Mouse (Mus musculus): ENCODE results near the gene Mrpl53. TPM values are rescaled to one million over a fixed set of nuclear protein-coding genes. Genes with fewer than 3 reads are reported as not detected.
A peak's percentile ranks its signal among the peaks of the same experiment; 100 is the strongest.

Mrpl53 gene
- total RNA-seq (2021) = 100 to 1,000 TPM; 105 to 120 TPM

DNA sequence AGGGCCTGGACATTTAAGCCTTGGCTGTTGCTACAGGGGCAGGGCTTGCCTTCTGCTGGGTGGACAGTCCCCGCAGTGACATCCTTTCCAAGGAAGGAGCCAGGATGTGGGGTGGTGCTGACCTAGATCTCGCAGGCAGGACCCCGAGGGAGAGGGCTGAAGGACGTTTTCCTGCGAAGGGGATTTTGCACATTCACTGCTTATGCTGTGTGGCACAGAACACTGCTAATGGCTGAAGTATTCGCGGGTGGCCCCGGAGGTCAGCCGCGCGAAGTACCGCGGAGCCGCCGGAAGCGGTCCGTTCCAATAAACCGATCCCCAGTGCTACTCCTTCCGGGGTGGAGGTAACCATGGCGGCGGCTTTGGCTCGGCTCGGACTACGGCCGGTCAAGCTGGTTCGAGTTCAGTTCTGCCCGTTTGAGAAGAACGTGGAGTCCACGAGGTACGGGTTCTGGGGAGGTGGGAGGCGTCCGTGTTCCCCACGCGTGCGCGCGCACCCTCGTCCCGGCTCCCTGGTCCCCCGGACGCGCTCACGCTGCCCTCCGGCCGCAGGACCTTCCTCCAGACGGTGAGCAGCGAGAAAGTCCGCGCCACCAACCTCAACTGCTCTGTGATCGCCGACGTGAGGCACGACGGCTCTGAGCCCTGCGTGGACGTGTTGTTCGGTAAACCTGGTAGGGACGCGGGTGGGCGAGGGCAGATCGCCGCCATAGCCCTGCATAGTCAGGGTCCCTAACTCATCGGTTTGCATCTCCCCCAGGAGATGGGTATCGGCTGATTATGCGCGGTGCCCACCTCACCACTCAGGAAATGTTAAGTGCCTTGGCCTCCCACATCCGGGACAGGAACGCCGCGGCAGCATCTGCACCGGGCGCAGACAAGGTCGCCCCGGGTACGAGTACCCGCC, at the start of gene Mrpl53:
Gene Mrpl53, plus strand, starts transcription at position 279 of the 907 bp plus-strand sequence.
- peak; percentile 87 for DNase-seq

DNA sequence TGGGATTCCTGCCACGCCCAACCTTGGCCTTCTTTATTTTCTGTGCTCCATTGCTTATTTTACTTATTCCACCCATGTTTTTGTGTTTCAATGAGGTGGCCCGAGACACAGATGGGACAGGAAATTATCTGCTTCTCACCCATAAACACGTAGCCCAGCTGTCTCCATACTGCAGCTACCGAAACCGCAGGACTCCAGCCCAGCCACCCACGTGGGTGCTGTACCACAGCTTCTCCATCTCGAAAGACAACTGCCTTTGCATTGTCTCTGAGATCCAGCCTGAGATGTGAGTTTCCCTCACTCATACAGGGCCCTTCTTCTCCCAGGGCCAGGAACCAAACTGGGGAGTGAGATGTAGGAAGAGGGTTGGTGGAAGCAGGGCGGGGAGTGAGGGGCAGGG, 42.8 kb upstream of the Mrpl53 start:
- DNase-seq = no peak

DNA sequence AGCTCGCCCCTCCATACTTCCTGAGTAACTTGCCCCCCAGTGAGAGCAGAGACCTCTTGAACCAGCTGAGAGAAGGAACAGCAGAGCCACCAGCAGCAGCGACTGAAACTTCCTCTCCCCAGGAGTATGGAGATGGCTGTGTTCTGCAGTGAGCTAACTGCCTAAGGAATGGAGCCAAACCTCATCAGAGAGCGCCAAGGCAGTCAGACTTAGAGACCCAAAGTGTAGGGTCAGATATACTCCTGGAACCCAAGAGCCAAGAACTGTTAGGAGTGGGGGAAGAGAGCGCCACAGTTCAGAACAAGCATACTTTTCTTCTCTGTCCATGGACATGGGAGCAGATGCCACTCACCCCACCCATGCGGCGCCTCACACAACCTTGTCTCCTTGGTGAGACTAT, 42.4 kb upstream of the Mrpl53 start:
- DNase-seq = no peak

DNA sequence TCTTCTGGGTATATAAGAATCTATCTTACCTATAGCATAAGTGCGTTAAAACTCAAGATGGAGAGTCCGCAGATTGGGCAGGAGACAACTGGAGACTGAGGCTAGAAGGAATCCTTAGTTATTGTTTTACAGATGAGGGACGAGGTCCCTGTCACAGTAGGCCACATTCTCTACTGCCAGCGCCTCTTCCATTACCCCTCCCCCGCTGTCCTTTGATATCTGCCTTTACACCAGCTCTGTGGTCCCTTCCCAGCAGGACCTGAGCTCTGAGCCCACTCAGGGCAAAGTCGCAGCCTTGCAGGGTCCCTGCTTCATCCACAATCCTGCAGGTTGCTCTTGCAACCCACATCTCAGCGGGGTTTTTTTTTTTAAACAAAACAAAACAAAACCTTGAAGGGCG, 40.6 kb upstream of the Mrpl53 start:
- DNase-seq = no peak

DNA sequence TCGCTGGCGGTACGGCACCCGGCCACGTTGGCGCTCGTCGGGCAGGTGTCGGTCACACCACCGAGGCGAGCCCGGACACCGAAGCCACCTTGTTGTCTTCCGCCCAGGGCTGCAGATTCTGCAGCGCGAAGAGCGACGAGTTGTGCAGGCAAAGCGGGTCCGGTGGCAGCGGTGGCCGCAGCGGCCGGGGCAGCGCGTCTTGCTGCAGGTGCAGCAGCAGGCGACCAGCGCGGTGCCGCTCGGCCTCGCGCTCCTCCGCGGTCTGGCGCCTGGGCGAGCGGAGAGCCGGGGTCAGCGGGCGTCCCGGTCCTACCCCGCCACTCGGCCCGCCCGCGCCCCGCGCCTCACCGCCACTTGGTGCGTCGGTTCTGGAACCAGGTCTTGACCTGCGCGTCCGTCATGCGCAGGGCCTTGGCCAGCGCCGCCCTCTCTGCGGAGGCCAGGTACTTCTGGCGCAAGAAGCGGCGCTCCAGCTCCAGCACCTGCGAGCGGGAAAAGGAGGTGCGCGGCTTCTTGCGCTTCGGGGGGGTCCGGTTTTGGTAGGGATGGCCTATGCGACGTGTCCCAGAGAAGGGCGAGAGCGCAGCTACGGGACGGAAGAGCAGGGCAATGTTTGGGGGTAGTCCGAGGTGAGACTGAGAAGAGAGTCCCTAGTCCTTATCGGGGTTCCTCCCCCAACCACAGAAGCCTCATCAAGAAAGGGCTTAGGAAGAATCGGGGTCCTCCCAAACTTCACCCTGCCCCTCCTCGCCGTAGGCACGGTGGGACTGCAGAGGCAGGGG, 39.9 kb upstream of the Mrpl53 start:
- no peak for DNase-seq

DNA sequence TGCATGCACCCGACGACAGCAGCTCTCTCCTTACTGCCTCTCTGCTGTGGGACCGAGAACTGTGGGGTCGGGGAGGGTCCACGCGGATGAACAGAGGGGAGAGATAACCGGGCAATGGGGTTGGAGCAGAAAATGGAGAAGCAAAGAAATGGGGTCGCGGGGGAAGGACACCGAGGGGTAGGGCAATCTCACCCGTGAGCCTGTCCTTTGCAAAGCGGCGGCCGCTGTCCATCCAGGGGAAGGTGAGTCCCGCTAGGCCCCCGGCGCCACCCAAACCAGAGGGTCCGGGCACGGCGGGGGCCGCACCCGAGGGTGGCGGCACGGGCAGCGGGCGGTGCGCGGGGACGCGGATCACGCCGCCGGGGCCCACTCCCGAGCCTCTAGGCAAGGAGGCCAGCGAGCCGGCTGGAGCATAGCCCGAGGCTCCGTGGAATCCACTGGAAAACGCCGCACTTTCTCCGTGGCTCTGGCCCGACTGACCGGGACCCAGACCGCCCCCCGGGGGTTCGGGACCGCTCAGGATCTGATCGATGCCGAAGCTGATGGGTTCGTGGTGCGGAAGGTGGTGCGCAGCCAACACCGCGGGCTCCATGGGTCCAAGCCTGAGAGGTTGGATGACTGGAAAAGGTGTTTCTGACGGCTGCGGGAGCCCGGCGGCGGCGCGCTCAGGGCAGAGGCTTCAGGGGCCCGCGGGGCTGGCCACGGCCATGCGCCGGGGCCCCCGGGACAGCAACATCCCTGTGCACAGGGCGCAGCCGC, 39.2 kb upstream of the Mrpl53 start:
- no peak for DNase-seq

DNA sequence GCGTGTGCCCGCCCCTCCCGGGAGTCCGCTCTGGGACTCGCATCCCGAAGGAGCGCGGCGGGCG, 38.8 kb upstream of the Mrpl53 start, which contains the start of gene Tlx2:
Gene Tlx2, minus strand, starts transcription at position 47 of the 64 bp plus-strand sequence.
- no peak for DNase-seq

DNA sequence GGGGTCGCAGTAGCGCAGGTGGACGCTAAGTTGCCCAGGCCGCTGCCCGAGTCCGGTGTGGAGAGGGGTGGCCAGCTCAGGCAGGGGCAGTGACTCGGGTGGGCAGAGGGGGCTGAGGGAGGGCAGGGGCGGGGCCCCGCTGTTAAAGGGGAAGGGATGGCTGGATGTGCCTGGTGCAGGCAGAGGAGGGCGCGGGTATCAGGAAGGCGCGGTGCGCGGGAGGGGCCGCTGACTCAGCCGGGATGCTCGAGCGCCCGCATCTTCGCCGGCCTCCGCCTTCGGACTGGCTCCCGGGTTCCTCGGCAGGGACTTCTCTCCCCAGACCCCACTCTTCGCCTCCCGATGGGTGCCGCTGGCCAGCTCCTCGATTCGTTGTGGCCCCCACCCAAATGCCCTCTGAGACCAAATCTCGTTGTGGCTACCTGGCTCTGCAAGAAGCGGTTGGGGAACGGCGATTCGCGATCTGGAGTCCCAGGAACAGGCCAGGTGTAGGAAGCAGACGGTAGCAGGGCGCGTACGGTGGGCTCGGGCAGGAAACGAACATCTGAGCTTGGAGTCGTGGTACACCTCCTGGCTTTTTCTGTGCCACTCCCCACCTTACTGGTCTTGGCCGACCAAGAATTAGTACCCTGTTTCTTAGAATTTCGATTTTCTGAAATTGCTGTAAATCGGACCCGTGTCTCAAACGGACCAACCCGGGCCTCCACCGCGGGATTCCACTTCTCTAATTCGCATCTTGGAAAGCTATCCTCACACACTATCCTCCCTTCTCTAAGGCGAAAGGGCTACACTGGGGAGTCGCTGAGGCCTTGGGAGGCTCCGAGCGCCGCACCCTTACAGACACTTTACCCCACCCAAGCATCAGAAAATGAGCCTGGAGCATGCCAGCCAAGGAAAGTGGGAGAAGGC, 38.3 kb upstream of the Mrpl53 start:
- DNase-seq = peak; percentile 26

DNA sequence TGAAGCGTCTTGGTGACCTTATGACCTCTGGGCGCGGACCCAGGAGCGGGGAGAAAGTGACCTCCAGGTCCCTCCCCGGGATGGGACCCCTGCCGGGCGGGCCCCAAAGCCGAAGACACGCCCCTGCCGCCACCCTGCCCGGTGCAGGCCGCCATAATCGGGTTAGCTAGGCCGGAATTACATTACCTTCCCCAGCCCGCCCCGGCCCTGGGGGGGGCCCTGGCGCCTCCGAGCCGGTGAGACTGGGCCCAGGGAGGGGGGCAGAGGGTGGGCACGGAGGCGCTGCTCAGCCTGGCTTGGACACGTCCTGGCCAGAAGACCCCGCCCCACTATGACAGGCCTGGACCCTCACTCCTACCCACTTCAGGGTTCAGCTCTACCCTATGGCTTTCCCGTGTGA, 37.6 kb upstream of the Mrpl53 start:
- DNase-seq = no peak

DNA sequence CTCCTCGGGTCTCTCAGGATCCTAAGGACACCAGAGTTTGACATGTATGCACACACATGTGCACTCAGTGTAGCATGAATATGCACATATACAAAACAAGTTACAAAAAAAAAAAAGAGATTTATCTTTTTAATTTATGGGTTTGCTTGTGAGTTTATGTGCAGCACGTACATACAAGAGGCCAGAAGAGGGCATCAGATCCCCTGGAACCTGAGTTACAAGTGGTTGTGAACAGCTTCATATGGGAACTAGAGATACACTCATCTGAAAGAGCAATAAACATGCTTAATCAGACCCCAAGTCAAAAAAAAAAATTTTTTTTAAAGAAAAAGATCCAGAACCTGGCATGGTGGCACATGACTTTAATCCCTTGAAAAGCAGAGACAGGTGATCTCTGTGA, 33.9 kb upstream of the Mrpl53 start:
- DNase-seq = no peak

DNA sequence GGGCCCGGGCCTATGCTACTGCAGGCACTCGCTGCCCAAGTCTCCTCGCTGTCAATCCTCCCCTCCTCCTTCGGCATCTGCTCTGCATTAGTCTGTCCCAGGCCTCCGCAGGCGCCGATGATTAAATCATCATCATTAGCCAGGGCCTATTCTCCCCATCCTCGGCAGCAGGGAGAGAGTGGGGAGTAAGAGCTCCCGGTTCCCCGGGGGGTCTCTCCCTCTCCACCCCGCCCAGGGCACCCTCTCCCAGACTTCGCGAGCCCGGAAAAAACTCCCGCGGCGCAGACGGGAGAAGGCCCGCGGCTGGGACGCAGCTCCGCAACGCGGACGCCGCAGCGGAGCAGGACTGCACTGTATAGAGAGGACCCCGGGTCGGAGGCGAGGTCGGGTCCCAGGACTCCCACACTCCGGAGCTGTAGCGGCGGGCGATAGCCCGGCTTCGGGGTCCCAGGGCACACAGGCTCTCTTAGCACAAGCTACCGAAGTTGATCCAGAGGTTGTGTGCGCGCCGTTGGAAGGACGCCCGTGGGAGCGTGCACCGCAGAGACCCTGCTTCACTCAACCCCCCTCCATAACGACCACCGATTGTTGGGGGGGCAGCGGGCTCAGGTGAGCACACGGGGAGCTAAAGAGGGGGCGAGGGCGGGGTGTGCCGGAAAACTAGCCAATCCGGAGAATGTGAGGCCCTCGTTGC, 31.1 kb upstream of the Mrpl53 start, which contains the start of gene Pcgf1:
Gene Pcgf1, plus strand, starts transcription at position 240 of the 694 bp plus-strand sequence.
- DNase-seq = no peak

DNA sequence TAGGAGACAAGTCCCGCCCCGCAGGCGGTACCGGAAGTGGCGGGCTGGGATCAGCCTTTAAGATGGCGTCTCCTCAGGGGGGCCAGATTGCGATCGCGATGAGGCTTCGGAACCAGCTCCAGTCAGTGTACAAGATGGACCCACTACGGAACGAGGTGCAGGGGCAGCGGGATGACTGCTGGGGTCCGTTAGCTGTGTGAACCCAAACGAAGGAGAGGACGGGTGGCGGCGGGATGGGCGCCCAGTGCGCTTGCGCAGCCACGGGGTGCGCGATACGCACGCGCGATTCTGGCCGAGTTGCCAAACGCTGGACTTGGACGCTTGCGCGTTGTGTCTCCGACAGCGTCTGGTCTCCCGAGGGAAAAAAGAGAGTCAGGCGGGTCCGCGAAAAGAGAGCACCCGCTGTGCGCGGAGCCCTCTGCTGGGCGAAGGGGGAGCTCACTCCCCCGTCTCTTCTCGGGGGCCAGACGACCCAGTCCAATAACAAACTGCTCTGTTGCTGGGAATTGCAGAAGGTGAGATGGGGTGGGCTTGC, 30.4 kb upstream of the Mrpl53 start:
- DNase-seq = peak; percentile 100

DNA sequence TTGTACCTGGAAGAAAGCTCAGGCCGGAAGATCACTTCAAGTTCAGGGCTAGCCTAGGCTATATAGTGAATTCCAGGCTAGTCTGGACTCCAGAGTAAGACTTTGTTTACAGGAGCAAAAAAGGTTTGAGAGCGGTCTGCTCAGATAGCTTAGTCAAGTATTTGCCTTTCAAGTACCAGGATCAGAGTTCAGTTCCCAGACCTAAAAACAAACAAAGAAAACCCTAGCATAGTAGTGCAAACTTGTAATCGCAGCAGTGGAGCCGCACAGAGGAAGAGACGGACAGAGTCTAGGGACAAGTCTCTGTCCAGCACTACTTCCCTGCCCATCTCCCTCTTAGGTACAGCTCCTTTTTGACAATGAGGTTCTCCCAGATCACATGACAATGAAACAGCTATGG, 28.6 kb upstream of the Mrpl53 start:
- no peak for DNase-seq

DNA sequence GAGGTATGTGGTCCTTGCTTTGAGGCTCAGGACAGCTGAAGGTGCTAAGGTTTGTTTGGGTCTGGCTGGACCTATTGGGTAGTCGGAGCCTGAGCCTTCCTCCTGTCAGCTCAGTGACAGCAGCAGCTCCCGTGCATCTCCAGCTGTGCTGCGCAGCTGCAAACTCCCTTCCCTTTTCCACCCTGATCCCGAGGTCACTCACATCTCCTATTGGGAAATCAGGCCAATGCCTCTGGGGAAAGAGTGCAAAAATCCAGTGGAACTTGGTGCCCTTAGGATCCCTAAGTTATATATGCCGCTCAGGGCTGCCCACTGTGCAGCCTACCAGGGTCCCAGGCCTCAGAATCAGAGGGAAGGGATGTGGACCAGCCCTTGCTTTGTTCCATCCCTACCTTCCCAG, 25.3 kb upstream of the Mrpl53 start:
- DNase-seq = no peak

DNA sequence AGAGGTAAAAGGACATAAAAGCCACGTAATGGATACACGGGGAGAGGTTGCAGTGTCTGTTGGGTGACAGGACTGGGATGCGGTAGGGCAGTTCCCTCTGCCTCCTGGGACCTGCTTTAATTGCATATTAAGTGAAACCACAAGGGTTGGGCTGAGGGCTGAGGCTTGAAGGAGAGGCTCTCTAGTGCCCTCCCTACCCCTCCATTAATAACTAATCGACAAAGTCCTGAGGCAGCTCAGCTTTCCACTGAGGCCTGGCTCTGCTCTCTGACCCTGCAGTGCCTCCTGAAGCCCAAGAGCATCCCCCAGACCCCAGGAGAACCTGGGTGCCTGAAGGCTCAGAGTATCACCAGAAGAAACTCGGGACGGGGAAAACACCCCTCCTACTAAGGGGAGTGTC, 24.4 kb upstream of the Mrpl53 start:
- DNase-seq = no peak

DNA sequence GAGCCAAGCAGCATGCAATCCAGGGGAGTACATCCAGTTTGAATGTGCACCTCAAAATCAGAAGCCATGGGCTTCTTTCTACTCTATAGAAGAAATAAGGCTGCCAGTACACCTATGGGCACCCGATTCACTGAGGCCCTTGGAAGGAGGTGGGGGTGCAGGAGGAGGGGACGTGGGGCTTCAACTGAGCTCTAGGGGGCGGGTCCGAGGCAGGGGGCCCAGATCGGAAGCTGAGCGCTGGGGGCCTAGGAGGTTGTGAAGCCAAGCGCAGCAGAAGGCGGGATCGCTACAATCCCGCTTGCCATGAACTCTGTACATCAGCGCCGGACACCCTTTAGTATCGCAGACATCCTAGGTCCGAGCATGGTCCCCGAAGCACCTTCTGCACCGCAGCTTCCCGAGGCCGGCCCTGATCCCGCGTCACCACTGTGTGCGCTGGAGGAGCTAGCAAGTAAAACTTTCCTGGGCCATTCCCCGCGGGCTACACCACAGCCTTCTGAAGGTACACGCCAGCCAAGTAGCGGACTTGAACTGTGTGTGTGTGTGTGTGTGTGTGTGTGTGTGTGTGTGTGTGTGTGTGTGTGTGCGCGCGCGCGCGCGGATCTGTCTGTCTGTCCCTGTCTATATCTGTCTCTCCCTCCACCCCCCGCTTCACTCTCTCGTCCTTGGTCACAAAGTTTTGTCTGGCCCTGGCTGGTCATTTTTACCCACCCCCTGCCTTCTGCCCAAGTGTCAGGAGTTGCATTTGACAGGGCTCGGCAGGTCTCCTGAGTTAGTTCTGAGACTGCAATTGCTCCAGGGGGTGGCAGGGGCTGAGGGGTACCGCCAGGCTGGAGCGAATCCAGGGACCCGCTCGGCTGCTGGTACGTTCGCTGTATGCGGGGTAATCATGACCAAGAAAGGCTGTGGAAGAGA, 22.5 kb upstream of the Mrpl53 start, which contains the start of gene Lbx2:
Gene Lbx2, plus strand, starts transcription at position 247 of the 915 bp plus-strand sequence.
- no peak for DNase-seq

DNA sequence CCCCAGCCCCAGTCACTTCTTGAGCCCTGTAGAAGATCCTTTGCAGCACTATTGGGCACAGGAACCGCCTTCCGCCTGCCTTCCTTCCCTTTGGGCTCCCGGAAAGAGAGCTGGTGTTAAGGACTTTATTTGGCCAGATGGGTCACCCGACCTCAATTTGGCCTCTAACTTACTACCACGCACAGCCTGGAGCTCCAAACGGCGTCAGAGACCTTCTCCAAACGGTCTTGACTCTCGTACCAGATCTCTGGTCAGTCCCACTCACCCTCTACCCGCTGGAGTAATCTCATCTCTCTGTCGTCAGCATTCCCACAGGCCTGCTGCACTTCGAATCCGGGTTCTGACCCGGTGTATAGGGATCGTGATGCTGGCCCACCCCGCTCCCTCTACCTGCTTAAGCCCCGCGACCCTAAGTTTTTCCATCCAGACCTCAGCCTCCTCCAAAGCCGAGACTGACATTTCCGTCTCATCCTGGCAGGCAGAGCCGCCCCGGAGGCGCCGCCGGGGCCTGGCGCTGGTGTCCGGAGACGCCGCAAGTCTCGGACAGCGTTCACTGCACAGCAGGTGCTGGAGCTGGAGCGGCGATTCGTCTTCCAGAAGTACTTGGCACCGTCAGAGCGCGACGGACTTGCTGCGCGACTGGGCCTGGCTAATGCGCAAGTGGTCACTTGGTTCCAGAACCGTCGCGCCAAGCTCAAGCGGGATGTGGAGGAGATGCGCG, 21.5 kb upstream of the Mrpl53 start:
- peak; percentile 27 for DNase-seq

DNA sequence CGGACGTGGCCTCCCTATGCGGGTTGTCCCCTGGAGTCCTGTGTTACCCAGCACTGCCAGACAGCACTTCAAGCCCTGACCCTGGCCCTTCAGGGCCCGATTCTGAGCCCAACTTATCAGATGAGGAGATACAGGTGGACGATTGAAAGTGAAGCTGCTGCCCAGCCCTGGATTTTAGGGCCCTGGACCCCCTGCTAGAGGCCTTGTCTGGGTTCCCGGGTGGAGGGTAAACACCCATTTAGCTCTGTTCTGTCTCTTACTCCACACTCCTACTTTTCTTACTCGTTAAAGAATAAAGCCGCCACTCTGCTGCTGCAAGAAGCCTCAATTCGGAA, 20.9 kb upstream of the Mrpl53 start:
- no peak for DNase-seq

DNA sequence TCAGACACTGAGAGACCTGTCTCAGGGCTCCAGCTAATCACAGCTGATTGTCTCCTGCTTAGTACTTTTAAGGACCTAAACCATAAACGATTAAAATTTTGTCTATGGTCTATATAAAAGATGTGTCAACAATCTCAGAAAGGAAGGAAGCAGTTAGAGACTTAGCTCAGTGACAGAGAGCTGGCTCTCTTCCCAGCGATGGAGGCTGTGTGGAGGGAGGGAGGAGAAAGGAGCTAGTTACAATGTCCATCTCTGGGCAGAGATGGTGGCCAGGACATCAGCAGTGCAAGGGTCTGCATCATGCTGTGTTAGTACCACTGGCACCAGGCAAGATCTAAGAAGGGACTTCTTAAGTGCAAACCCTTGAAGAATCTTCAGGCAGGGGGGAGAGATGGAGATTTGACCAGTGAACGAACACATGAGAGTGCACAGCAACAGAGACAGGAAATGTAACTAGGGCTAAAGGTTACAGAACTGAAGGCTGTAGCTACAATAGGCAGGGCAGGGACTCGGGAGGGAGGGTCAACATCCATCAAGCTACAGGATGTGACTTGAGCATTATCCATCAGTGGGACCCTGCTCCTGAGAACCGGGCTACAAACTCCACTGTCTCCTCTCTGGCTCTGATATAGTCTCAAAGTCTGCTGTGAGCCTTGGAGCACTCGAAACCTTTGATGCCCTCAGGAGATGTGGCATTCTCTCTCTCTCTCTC, 16.3 kb upstream of the Mrpl53 start:
- DNase-seq = peak; percentile 41
